Mouse (Mus musculus): ENCODE results near the gene Lcor. TPM values are rescaled to one million over a fixed set of nuclear protein-coding genes. Genes with fewer than 3 reads are reported as not detected.

Gene Lcor
- polyA plus RNA-seq, 1 experiment from 2014 or later, result 23.5 TPM

DNA sequence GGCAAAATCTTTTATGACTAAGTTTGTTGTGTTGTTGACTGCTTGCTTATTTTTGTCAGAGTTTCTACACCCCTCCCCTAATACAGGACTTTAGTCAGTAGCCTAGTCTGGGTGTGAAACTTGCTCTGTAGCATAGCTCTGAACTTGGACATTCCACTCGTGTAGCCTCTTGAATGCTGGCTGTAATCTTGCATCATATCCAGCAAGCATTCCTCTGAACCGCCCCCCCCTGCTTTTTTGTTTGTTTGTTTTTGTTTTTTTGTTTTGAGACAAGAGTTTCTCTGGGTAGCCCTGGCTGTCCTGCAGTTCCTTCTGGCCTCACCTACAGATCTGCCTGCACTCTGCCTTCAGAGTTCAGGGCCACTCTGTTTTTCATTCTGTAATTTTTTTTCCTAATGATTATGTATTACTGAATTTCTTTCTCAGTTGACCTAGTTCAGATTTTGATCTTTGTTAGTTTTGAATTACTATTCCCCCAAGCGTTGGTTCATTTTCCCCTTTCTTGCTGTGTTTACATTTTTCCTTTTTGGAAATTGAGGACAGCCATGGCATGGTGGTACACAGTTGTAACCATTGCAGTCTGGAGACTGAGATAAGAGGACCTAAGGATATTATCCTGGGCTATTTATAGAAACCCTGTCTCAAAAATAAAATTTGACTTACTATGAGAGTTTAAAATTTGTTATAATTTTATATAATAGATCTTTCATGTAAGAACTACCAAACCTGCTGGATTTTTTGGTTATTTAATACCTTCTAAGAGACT, 41.5 kb downstream of the Lcor start:
- H3K27me3 ChIP-seq (replicated peaks), result no peaks in the 10 kb centered on the region
- WGBS, result 78% methylated on average over 3 of the region's 3 CpGs

DNA sequence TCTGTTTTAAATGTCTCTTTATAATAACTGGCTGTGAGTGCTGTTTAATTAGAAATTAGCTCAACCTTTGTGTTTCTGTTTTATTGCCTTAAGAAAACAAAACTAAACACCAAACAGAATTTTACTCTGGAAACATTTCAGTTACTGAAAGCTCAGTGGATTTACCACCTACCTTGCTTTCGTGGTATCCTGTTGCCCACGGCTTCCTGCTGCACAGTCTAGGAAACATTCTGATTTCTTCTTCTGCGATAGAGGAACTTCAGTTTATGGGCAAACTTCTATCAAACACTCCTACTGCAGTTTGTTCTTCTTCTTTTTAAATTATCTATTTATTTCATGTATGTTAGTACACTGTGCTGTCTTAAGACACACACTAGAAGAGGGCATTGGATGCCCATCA, 46.7 kb downstream of the Lcor start:
- H3K9ac ChIP-seq, result no peak overlapping the region
- no peaks in the 10 kb centered on the region for H3K36me3 ChIP-seq (replicated peaks)
- H3K4me2 ChIP-seq, result no peak overlapping the region
- WGBS, result 90% methylated on average over 3 of the region's 3 CpGs
- H3K27me3 ChIP-seq (replicated peaks), result no peaks in the 10 kb centered on the region
- H3K9me3 ChIP-seq, result no peaks in the 10 kb centered on the region
- H3K4me3 ChIP-seq, result no peak overlapping the region
- 0 out of 2 replicates have a peak, but pooled peaks cover 4% of the 10 kb centered on the region for H3K4me1 ChIP-seq
- no peak for ATAC-seq (replicated peaks)
- no peak overlapping the region for H3K27ac ChIP-seq

More for the DNA sequence above, 41.5 kb downstream of the Lcor start:
- no peak overlapping the region for H3K9ac ChIP-seq
- no peak overlapping the region for H3K4me2 ChIP-seq
- no peak overlapping the region for H3K4me3 ChIP-seq
- H3K27ac ChIP-seq, result no peak overlapping the region
- peaks cover 25% of the 10 kb centered on the region for H3K4me1 ChIP-seq
- no peaks in the 10 kb centered on the region for H3K9me3 ChIP-seq
- no peaks in the 10 kb centered on the region for H3K36me3 ChIP-seq (replicated peaks)
- ATAC-seq (replicated peaks), result no peak; the same call in 1 of the 2 replicates

DNA sequence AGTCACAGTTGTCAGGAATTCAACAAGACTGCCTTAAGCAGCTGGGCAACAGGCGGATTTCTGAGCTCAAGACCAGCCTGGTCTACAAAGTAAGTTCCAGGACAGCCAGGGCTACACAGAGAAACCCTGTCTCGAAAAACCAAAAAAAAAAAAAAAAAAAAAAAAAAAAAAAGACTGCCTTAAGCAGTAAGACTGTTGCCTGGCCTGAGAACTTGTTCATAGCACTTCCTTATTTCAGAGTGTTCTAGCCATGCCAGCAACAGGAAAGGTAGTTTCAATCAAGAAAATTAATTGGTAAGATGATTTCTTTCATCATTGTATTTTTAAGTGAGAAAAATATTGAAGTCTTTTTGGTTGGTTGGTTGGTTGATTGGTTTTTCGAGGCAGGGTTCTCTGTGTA, 51.6 kb downstream of the Lcor start:
- WGBS, result 95% methylated on average over 3 of the region's 3 CpGs

DNA sequence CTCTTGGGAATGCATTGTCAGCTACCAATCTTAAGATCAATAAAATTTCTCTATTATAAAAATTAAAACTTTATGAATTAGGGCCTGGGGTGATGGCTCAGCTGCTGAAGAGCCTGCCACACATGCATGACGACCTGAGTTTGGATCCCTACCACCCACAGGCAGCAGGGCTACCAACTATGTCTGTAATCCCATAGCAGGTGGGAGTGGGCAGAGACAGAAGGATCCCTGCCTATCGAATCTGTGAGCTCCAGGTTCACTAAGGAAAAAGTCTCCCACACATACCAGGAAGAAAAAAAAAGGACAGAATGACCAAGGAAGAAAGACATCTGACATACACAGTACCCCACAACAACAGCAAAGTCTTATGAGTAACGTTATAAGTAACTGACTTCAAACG, 74.5 kb downstream of the Lcor start:
- WGBS, result 87% methylated on average over 4 of the region's 4 CpGs
- no peak overlapping the region for H3K4me3 ChIP-seq
- H3K4me2 ChIP-seq, result no peak overlapping the region
- H3K9me3 ChIP-seq, result no peaks in the 10 kb centered on the region
- no peak overlapping the region for H3K9ac ChIP-seq
- no peak overlapping the region for H3K27ac ChIP-seq
- no peaks in the 10 kb centered on the region for H3K27me3 ChIP-seq (replicated peaks)
- H3K4me1 ChIP-seq, result peaks cover 6% of the 10 kb centered on the region; the same call in 1 of the 2 replicates
- no peak for ATAC-seq (replicated peaks)
- peaks cover 13% of the 10 kb centered on the region for H3K36me3 ChIP-seq (replicated peaks)

More for the DNA sequence above, 51.6 kb downstream of the Lcor start:
- Histone ChIP-seq H3K4me3 (no peak overlapping the region), H3K4me1 (0 out of 2 replicates have a peak, but pooled peaks cover 4% of the 10 kb centered on the region), H3K4me2 (no peak overlapping the region), H3K27me3 (replicated peaks) (no peaks in the 10 kb centered on the region), H3K36me3 (replicated peaks) (no peaks in the 10 kb centered on the region), H3K27ac (no peak overlapping the region), H3K9me3 (no peaks in the 10 kb centered on the region), H3K9ac (no peak overlapping the region)
- ATAC-seq (replicated peaks), result no peak

DNA sequence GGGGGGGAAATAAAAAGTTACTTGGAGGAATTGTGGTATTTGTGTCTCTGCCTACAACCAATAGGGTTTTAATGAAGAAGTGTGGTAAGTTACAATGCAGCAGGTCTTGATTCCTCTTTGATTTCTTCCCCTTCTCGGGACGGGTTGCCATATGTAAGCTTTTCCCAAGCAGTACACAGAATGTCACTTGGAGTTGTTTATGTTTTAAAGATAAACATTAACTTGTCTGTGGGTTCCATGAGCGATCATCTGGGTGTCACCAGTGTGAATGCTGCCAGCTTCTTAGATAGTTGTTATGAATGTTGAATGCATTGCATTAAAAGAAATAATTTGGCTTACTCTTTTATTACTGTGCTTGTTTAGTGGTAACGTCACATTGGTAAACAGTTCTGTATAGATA, 75.1 kb downstream of the Lcor start:
- peaks cover 13% of the 10 kb centered on the region for H3K36me3 ChIP-seq (replicated peaks)
- no peak overlapping the region for H3K4me3 ChIP-seq
- no peak overlapping the region for H3K4me2 ChIP-seq
- peaks cover 6% of the 10 kb centered on the region; the same call in 1 of the 2 replicates for H3K4me1 ChIP-seq
- H3K9me3 ChIP-seq, result no peaks in the 10 kb centered on the region
- no peak overlapping the region for H3K9ac ChIP-seq
- H3K27me3 ChIP-seq (replicated peaks), result no peaks in the 10 kb centered on the region
- no peak for ATAC-seq (replicated peaks)
- no peak overlapping the region for H3K27ac ChIP-seq
- 93% methylated on average over 4 of the region's 4 CpGs for WGBS

DNA sequence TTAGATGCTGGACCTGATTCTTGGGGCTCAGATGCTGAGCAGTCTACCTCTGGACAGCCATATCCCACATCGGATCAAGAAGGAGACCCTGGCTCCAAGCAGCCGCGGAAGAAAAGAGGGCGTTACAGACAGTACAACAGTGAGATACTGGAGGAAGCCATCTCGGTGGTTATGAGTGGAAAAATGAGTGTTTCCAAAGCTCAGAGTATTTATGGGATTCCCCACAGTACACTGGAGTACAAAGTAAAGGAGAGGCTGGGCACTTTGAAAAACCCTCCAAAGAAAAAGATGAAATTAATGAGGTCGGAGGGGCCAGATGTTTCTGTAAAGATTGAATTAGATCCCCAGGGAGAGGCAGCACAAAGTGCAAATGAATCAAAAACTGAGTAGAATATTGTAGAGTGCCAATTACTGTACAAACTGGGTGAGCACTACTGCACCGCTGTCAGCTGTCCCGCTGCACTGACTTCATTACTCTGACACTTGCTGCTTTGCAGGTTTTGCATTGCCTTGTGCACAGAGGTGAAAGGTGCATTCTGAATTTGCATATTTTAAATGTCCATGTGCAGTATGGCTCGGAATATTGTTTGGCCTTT, 76.6 kb downstream of the Lcor start:
- Histone ChIP-seq H3K27ac (no peak overlapping the region), H3K4me3 (no peak overlapping the region), H3K4me1 (peaks cover 6% of the 10 kb centered on the region; the same call in 1 of the 2 replicates), H3K4me2 (no peak overlapping the region), H3K27me3 (replicated peaks) (no peaks in the 10 kb centered on the region), H3K9me3 (no peaks in the 10 kb centered on the region), H3K9ac (no peak overlapping the region), H3K36me3 (replicated peaks) (peaks cover 10% of the 10 kb centered on the region)
- ATAC-seq (replicated peaks), result peak; percentile 82
- 70% methylated on average over 9 of the region's 9 CpGs for WGBS

DNA sequence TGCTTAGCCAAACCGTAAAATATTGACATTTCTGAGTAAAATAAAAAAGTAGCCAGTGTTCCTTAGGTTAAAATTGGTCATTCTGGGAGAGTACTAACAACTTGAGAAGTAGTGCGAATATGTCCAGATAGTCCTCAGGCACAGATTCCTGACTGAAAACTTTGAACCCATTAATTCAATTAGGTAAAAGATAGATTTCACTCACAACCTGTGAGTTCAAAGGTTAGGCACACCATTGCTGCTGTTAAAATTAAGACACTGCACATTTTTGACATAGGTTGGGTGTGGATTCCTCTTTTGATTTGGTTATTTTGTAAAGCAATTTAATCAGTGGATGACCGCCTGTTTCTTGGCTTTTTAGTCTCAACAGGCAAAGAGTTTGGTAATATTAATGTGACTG, 78.4 kb downstream of the Lcor start:
- ATAC-seq (replicated peaks), result no peak

DNA sequence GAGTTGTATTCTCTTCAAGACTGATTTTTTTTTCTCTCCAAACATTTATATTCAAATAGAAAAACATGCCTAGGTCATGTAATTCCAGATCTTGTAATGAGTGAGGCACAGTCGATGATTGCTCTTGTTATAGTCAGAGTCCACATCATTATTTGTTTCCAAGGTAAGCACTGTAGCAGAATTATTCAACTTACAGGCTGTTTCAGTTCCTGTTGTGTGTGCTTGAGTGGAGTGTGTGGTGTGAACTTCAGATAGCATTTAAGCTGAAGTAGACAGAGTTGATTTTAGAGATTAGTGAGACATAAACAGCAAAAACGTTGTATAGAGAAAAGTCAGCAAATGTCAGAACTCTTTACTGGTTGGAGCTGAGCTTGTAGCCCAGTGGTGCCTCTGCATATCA, 86.4 kb downstream of the Lcor start:
- no peak overlapping the region for H3K4me2 ChIP-seq
- H3K4me1 ChIP-seq, result no peaks in the 10 kb centered on the region
- H3K36me3 ChIP-seq (replicated peaks), result no peaks in the 10 kb centered on the region
- H3K27ac ChIP-seq, result no peak overlapping the region
- H3K9me3 ChIP-seq, result no peaks in the 10 kb centered on the region
- no peak overlapping the region for H3K4me3 ChIP-seq
- WGBS, result 77% methylated on average over 2 of the region's 2 CpGs
- H3K27me3 ChIP-seq (replicated peaks), result no peaks in the 10 kb centered on the region
- no peak for ATAC-seq (replicated peaks)
- no peak overlapping the region for H3K9ac ChIP-seq

More for the DNA sequence above, 78.4 kb downstream of the Lcor start:
- WGBS, result 91% methylated on average over 3 of the region's 3 CpGs
- H3K4me2 ChIP-seq, result no peak overlapping the region
- H3K27me3 ChIP-seq (replicated peaks), result no peaks in the 10 kb centered on the region
- H3K9me3 ChIP-seq, result no peaks in the 10 kb centered on the region
- H3K9ac ChIP-seq, result no peak overlapping the region
- no peak overlapping the region for H3K4me3 ChIP-seq
- peaks cover 6% of the 10 kb centered on the region; the same call in 1 of the 2 replicates for H3K4me1 ChIP-seq
- peaks cover 6% of the 10 kb centered on the region for H3K36me3 ChIP-seq (replicated peaks)
- no peak overlapping the region for H3K27ac ChIP-seq

DNA sequence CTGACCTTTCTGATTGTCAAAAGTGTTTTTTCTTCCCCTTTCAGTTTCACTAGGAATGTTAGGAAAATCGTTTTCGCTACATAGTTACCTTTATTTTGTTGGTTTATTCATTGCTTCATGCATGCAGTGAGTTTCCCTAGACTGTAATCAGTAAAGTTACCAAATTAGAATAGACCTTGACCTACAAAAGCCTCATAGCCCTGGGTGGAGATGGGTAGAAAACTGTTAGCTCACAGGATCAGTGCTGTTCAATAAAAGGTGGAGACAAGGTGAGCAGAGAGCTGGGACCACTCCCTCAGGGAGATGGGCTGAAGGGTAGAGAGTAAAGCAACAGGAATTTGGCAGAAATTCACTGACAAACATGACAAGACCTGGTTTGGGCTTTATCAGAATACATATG, 91.3 kb downstream of the Lcor start:
- H3K27ac ChIP-seq, result no peak overlapping the region
- no peaks in the 10 kb centered on the region for H3K9me3 ChIP-seq
- no peaks in the 10 kb centered on the region for H3K36me3 ChIP-seq (replicated peaks)
- no peaks in the 10 kb centered on the region for H3K4me1 ChIP-seq
- no peak overlapping the region for H3K4me2 ChIP-seq
- H3K4me3 ChIP-seq, result no peak overlapping the region
- no peaks in the 10 kb centered on the region for H3K27me3 ChIP-seq (replicated peaks)
- WGBS, result 96% methylated on average over 2 of the region's 2 CpGs
- no peak for ATAC-seq (replicated peaks)
- H3K9ac ChIP-seq, result no peak overlapping the region

DNA sequence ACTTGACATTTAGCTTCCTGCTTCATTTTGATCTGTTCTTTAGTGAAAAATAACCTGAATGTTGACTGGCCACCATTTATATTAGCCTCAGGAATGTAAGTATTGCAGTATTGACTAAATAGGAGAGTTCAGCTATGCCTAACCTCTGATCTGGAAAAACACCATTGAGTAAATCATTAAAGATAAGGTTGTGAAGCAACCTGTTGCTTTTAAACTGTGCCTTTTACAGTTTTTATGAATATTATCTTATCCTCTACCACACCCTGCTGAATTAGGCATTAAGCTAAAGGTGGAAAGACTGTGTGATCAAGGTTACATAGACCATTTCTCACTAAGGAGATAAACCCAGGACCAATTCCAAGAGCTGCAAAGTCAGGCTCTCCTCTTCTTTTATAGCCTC, 95.1 kb downstream of the Lcor start:
- H3K4me1 ChIP-seq, result no peaks in the 10 kb centered on the region
- ATAC-seq (replicated peaks), result no peak
- no peaks in the 10 kb centered on the region for H3K27me3 ChIP-seq (replicated peaks)
- H3K36me3 ChIP-seq (replicated peaks), result peaks cover 10% of the 10 kb centered on the region; the same call in 1 of the 2 replicates
- no peak overlapping the region for H3K27ac ChIP-seq
- H3K4me2 ChIP-seq, result no peak overlapping the region
- no peak overlapping the region for H3K9ac ChIP-seq
- no peaks in the 10 kb centered on the region for H3K9me3 ChIP-seq
- H3K4me3 ChIP-seq, result no peak overlapping the region

DNA sequence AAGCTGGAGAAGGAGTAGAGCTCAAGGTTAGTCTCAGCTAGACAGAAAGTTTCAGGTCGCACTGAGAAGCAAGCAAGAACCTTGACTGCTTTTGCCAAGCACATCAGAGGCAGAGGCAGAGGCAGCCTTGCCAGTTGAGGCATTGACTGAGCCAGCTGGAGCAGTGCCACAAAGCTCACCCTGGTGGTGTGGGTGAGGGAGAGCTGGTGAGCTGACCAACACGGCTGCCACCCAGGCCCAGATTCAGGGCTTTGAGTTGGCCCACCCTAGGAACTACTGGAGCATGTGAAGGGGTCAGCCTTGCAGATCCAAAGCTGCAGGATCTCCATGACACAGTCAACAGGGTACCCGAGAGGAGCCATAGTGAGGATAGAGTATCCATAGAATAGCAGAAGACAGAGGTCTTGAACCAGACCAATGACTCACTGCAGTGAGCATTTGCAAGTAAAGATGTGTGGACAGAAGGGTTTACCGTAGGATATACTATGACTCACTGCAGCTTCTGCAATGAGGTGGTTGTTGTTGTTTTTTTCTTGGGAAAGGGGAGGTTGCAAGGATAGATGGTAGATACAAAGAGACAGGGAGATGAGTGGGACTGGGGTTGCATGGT, 97.0 kb downstream of the Lcor start:
- Histone ChIP-seq H3K27me3 (replicated peaks) (no peaks in the 10 kb centered on the region), H3K36me3 (replicated peaks) (peaks cover 20% of the 10 kb centered on the region; the same call in 1 of the 2 replicates), H3K4me3 (no peak overlapping the region), H3K4me1 (no peaks in the 10 kb centered on the region), H3K4me2 (no peak overlapping the region), H3K9ac (no peak overlapping the region), H3K27ac (no peak overlapping the region), H3K9me3 (no peaks in the 10 kb centered on the region)
- no peak for ATAC-seq (replicated peaks)
- WGBS, result 86% methylated on average over 4 of the region's 4 CpGs

DNA sequence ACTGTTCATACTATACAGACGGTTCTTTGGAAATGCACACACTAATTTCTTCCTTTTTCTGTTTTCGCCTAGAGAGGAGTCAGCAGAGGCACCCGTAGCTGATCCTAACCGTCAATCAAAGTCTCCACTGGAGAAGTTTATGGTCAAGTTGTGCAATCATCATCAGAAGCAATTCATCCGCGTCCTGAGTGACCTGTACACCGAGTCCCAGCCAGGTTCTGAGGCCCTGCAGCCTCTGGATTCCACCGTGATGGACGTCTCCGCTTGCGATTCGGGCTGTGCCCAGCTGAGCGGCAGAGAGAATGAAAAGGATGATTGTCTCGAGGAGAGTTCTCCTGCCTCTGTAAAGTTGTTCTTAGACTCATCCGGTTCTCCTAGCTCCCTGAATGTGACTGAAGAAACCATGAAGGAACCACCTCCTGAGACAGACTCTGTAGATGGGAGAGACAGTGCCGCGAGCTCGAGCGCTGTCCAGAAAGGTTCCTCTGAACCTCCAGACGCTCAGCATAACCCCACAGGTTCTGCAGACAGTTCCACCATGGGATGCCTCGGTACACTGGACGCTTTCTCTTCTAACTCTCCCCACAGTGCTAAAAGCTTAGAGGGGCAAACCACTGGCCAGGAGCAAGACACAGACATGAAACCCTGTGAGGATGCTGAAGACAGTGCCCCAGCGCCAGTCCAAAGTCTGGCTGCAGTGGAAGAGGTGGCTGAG, 99.4 kb downstream of the Lcor start, which contains the start of gene Gm340:
Gene Gm340, plus strand, starts transcription at position 665 of the 715 bp plus-strand sequence.
- no peak within 1 kb of the TSS for H3K27ac ChIP-seq
- no peak within 1 kb of the TSS for H3K4me3 ChIP-seq
- H3K36me3 ChIP-seq (replicated peaks), result peaks cover 20% of the 10 kb centered on the region; the same call in 1 of the 2 replicates
- WGBS, result 94% methylated on average over 23 of the region's 23 CpGs
- H3K9me3 ChIP-seq, result no peaks in the 10 kb centered on the region
- no peaks in the 10 kb centered on the region for H3K4me1 ChIP-seq
- H3K27me3 ChIP-seq (replicated peaks), result no peaks in the 10 kb centered on the region
- no peak for ATAC-seq (replicated peaks)
- no peak within 1 kb of the TSS for H3K9ac ChIP-seq
- H3K4me2 ChIP-seq, result no peak within 1 kb of the TSS
